Mouse (Mus musculus) thymus, postnatal 25 days (tissue): Measurements from ENCODE around the gene Sox6.

Experiments
- DNase-seq: peaks from one replicate; pipeline ENCODE4 v3.0.0; 2022

Gene Sox6

GRCm38 (mm10) chr7:115734137-115734536 lies 304.5 kb downstream of the Sox6 start:
- peak; percentile 43 for DNase-seq

- no peak for DNase-seq
Observed at GRCm38 (mm10) chr7:115732824-115733223, 305.8 kb downstream of the Sox6 start.

- DNase-seq = no peak
Observed at GRCm38 (mm10) chr7:115726776-115727175, 311.8 kb downstream of the Sox6 start.

DNA sequence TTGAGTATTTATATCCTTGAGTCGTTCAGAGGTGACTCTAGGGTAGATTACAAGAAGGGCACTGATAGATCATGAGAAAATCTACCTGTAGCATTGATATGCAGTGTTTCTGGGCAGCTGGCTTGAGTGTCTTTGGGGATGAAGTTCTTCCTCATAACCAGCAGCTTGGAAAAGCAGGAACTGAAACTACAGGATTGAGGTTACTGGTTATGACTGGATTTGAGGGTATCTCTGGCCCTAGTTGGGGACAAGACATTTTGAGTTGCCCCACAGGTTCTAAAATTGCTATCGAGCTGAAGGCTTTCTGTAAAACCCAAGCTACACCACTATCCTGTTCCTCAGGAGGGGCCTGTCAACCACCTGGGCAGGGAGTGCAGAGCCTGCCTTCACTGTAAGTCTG lies 314.2 kb downstream of the Sox6 start:
- DNase-seq = no peak

DNA sequence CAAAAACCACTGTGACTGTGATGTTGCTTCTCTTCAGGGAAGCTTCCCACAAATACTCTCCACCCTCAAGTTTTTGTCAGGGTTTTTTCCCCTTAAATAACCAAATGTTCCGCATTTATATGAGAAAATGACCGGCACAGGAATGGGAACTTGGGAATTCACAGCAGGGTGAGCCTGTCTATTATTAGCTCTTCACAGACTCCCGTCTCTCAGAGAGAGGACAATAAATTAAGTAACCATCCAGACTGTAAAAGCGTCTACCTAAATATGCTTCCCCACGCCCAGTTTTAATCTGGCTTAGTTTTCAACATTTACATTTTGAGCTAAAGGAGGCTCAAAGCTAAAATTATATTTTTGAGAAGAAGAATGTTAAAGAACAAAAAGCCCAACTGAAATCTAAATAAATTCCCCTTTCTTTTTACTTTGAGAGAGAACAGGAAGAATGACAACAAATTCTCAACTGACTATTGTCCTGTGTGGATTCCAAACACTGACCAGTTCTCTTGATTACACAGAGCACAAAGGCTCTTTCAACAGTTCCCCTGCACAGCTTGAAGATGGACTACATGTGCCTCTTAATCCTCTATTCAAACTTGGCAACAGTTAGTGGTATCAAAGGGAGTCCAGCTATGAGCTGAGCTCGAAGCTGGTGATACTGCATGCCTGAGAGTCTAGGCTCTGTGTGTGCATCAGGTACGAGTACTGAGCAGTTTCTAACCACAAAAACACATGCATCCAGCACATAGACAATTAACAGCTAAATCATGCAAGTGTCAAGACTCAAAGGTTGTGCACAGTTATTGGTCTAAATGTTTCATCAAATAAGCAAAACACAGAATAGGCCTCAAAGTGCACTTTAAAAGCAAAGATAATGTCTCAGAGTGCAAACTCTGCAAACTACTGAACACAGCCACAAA lies 316.7 kb downstream of the Sox6 start:
- no peak for DNase-seq

- DNase-seq = no peak
Observed at GRCm38 (mm10) chr7:115719791-115720190, 318.8 kb downstream of the Sox6 start.

GRCm38 (mm10) chr7:115706141-115706540 lies 332.5 kb downstream of the Sox6 start:
- no peak for DNase-seq

GRCm38 (mm10) chr7:115698105-115698504 lies 340.5 kb downstream of the Sox6 start:
- no peak for DNase-seq

- peak; percentile 9 for DNase-seq
Observed at GRCm38 (mm10) chr7:115693206-115693605, 345.4 kb downstream of the Sox6 start.

DNA sequence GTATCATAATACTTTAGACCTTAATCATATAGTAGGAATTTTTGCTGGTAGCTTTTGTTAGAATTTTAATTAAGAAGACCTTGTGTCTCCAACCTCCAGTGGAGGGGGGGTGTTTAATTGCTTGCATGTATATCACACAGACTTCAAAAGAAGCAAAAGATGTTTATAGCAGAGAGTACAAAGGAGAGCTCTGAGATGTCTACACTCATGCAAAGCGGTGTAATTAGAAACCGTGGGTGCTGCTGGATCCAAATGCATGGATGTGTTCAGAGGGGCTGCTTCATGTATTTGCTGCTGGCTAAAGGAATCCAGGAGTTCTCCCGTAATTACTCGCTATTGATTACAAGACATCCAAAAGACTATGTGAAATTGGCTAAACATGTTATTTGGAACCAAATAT lies 347.5 kb downstream of the Sox6 start:
- no peak for DNase-seq

GRCm38 (mm10) chr7:115686687-115687086 lies 351.9 kb downstream of the Sox6 start:
- DNase-seq = no peak

DNA sequence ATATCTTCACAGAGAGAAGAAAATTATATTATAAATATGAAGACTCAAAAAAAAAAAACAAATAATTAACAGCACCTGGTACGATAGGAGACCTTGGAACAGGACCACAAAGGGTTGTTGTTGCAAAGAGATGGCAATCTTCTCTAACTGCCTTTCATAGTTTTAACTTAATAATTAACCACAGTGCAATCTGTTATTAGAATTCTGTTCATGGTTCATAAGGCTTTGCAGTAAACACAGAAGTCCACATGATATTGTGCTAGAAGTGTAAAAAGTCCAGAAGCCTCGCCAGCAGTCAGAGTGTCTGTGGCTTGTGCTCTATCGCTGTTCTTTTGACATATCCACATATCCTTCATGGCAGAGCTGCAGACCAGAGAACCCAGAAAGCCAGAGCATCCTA lies 354.5 kb downstream of the Sox6 start:
- no peak for DNase-seq

GRCm38 (mm10) chr7:115671749-115672148 lies 366.8 kb downstream of the Sox6 start:
- no peak for DNase-seq

DNA sequence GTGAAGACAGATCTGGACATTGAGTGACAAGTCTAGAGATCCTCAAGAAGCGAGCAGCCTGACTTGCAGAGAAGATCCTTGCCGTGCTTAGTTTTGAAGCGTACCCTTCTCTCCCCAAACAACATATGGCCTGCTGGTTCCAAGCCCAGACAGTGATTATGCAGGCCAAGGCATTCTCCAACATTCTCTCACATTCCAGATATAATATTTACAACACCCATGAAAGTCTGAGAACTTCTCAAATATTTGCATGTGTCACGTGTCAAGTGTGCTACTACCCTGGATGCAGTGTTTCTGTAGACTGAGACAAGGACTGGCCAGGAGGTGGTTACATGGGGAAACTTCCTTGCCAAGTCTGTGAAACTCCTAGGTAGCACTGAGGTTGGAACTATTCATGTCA lies 367.3 kb downstream of the Sox6 start:
- no peak for DNase-seq

GRCm38 (mm10) chr7:115669207-115670004 lies 369.2 kb downstream of the Sox6 start:
- DNase-seq = no peak

DNA sequence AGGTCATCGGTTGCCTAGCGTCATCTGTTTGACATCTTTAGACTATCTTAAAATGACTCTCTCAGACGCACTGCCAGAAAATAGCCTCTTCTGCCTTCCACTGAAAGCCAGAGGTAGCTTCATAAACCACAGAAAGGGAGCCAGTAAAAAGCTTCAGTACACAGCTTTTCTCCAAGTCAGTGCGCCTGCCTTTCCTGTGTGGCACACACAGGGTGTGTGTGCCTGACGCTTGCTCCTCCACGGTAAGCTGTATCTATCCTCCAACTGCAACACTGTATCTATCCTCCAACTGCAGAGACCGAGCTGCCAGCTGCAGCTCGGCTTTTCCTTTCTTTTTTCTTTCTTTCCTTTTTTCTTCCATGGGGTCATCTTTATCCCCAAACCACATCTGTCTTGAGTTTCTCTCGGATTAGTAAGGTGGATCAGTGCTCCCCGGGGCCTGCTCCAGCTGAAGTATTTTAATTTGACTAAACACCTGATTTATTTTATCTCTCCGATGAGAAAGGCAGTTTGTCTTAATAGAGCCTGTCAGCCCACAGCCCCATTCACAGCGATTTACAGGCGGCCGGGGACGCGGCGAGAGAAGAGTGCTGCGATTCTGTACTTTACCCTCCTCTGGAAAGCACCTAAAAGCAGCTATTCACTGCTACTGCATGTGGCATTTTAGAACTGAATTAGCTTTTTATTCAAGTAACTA lies 371.8 kb downstream of the Sox6 start:
- no peak for DNase-seq

DNA sequence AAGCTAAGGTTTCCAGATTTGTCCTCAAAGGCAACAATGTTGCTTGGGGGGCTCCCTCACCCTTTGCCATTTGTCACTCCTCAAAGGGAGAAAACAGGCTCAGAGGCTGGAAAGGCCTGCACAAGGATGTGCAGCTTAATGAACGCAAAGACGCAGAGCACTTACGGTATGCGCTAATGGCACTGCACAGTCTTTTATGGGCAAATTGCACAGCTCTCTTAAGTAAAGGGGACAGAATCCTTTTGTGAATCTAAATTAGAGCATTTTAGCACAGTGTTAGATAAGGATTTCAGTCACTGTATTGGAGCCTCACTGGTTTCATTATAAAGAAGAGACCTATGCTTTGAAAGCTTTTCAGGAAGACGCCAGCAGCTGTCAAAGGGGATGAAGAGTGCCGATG lies 375.2 kb downstream of the Sox6 start:
- no peak for DNase-seq

DNA sequence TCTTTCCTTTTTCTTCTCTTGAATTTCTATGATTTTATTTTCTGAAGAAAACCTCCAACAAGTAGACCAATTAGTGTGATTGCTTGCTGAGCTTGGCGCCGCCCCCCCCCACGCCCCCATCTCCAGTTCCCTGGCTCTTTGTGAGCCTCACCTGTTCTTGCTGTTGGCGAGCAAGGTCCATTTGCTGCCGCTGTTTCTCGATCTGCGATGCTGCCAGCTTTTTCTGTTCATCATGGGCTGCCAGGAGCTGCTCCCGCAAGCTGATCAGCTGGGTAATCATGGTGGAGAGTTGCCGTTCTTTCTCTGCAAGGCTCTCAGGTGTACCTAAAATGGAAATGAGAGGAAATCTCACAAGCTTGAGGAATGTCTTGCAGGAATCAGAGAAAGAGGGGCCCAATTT lies 376.5 kb downstream of the Sox6 start:
- no peak for DNase-seq

- DNase-seq = no peak
Observed at GRCm38 (mm10) chr7:115646696-115647095, 391.9 kb downstream of the Sox6 start.

GRCm38 (mm10) chr7:115645971-115646447 lies 392.6 kb downstream of the Sox6 start:
- no peak for DNase-seq

DNA sequence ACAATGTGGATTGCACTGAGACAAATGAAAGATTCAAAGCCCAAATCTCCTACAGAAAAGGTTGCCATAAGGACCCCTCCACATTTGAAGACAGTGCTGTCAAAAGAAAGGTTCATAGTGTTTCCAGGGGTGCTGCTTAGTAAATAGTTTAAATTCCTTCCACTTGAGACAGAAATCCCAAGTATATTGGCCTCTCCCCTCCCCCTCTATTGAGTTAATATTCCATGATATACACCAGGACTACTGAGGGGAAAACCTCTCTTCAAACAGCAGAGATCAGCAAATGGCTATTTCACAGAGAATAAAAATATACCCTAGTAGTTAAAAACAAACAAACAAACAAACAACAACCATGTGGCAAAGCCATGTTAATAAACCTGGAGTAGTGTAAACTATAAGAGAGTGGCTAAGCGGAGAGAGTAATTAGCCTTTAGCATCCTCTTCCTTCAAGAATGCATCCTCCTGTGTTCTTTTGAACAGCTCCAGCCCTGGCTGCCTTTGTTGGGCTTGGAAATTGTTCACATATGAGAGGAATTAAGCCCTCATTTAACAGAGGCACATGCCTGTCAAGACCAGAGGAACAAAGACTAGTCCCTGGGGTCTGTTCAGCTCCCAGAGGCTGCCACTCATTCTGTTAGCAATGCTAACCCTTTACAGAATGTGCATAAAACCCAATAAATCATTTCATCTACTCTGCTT lies 393.2 kb downstream of the Sox6 start:
- DNase-seq = no peak

GRCm38 (mm10) chr7:115630691-115631090 lies 407.9 kb downstream of the Sox6 start:
- DNase-seq = no peak

- DNase-seq = no peak
Observed at GRCm38 (mm10) chr7:115630287-115630686, 408.3 kb downstream of the Sox6 start.
